Mouse (Mus musculus) embryonic facial prominence, embryonic 12.5 days (tissue): ENCODE data around the gene Fbxl14. TPM values are rescaled to one million over a fixed set of nuclear protein-coding genes. Genes with fewer than 3 reads are reported as not detected.
A peak's percentile ranks its signal among the peaks of the same experiment; 100 is the strongest.
"Not testable (repeated sequence)": the region's sequence is repeated elsewhere in the genome, so short reads cannot be mapped to it uniquely, and the experiment has no call there.

Source experiments
- ATAC-seq: fragments of 200-750 bp; cut with Nextera tagmentation; 2 replicates; pipeline ENCODE4 v1.8.0; 2017; ENCODE audit not compliant: insufficient number of reproducible peaks, insufficient read depth, low FRiP score, low TSS enrichment
- H3K27ac ChIP-seq: fragments of 300-500 bp; sonication (generic); 2 replicates; pipeline ENCODE4 v1.5.1; 2016; ENCODE audit warnings: mild to moderate bottlenecking
- H3K27me3 ChIP-seq: fragments of 300-500 bp; sonication (generic); 2 replicates; pipeline ENCODE4 v1.6.1; 2016; ENCODE audit warnings: mild to moderate bottlenecking, moderate library complexity
- H3K36me3 ChIP-seq: fragments of 300-500 bp; sonication (generic); 2 replicates; pipeline ENCODE4 v1.6.1; 2016; ENCODE audit warnings: mild to moderate bottlenecking
- H3K4me1 ChIP-seq: fragments of 300-500 bp; sonication (generic); 2 replicates; pipeline ENCODE4 v1.6.1; 2016
- H3K4me2 ChIP-seq: fragments of 300-500 bp; sonication (generic); replicated peaks from 2 replicates; pipeline ENCODE4 v1.6.1; 2016; ENCODE audit warnings: mild to moderate bottlenecking, moderate library complexity
- H3K4me3 ChIP-seq: fragments of 300-500 bp; sonication (generic); 2 replicates; pipeline ENCODE4 v1.5.1; 2016; ENCODE audit warnings: mild to moderate bottlenecking
- H3K9ac ChIP-seq: fragments of 300-500 bp; sonication (generic); 2 replicates; pipeline ENCODE4 v1.6.1; 2016; ENCODE audit warnings: mild to moderate bottlenecking, moderate library complexity
- H3K9me3 ChIP-seq: fragments of 300-500 bp; sonication (generic); 2 replicates; pipeline ENCODE4 v1.6.1; 2016; ENCODE audit warnings: mild to moderate bottlenecking, moderate library complexity
- WGBS: fragments of 180-500 bp; shearing (Covaris S2); methylation state at CpG from one replicate; pipeline ENCODE4 v1.1.7; 2016; 5-methylcytosine and 5-hydroxymethylcytosine counted together
- polyA plus RNA-seq: library from polyadenylated mRNA; unstranded; fragments of >200 nt; fragmentation: Nextera tagmentation; extraction: Ambion mirVana; gene quantifications from 2 replicates; pipeline ENCODE4 v1.2.1, GENCODE M21; 2016

Gene Fbxl14
- polyA plus RNA-seq, 1 experiment from 2014 or later, result 4.1 TPM

- Histone ChIP-seq H3K4me3 (no peak overlapping the region), H3K36me3 (no peaks in the 10 kb centered on the region), H3K9me3 (no peaks in the 10 kb centered on the region), H3K27ac (no peak overlapping the region), H3K4me2 (no peak overlapping the region), H3K4me1 (peaks cover 7% of the 10 kb centered on the region), H3K27me3 (no peaks in the 10 kb centered on the region), H3K9ac (no peak overlapping the region)
- 76% methylated on average over 3 of the region's 3 CpGs for WGBS
- ATAC-seq, result no peak
These were observed 6.8 kb upstream of the Fbxl14 start for GRCm38 (mm10) chr6:119472705-119473104.

DNA sequence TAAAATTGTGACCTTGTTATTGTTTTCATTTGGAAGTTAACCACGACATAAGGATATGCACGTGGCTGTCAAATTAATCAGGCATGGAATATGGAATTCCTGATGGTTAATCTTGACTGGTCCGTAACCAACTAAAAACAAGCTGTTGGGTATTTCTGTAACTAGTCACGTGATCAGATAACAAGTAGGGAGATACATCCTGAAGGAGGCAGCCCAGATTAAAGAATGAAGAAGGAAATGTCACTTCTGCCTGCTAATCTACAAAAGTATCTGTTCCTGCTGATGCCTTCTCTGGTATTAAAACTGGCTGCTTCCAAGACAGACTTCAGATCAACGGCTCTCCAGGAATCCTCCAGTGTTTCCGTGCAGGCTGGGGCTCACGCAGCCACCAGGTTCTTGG is 6.0 kb upstream of the Fbxl14 start:
- H3K9me3 ChIP-seq, result no peaks in the 10 kb centered on the region
- 76% methylated on average over 7 of the region's 7 CpGs for WGBS
- no peak overlapping the region for H3K4me2 ChIP-seq
- H3K36me3 ChIP-seq, result no peaks in the 10 kb centered on the region
- H3K27me3 ChIP-seq, result no peaks in the 10 kb centered on the region
- no peak overlapping the region for H3K9ac ChIP-seq
- no peak for ATAC-seq
- H3K4me1 ChIP-seq, result peaks cover 14% of the 10 kb centered on the region
- no peak overlapping the region for H3K27ac ChIP-seq
- H3K4me3 ChIP-seq, result no peak overlapping the region

GRCm38 (mm10) chr6:119473992-119474391 is 5.5 kb upstream of the Fbxl14 start:
- 65% methylated on average over 4 of the region's 4 CpGs for WGBS
- no peaks in the 10 kb centered on the region for H3K36me3 ChIP-seq
- H3K27ac ChIP-seq, result no peak overlapping the region
- no peak overlapping the region for H3K9ac ChIP-seq
- no peak for ATAC-seq
- no peak overlapping the region for H3K4me2 ChIP-seq
- H3K4me1 ChIP-seq, result peaks cover 16% of the 10 kb centered on the region
- no peak overlapping the region for H3K4me3 ChIP-seq
- no peaks in the 10 kb centered on the region for H3K27me3 ChIP-seq
- H3K9me3 ChIP-seq, result no peaks in the 10 kb centered on the region

- WGBS, result 88% methylated on average over 6 of the region's 6 CpGs
- H3K4me2 ChIP-seq, result no peak overlapping the region
- H3K36me3 ChIP-seq, result 0 out of 2 replicates have a peak, but pooled peaks cover 4% of the 10 kb centered on the region
- no peaks in the 10 kb centered on the region for H3K27me3 ChIP-seq
- peaks cover 22% of the 10 kb centered on the region for H3K4me1 ChIP-seq
- ATAC-seq, result no peak
- H3K4me3 ChIP-seq, result no peak overlapping the region
- H3K27ac ChIP-seq, result no peak overlapping the region
- no peaks in the 10 kb centered on the region for H3K9me3 ChIP-seq
- H3K9ac ChIP-seq, result no peak overlapping the region
These were observed 3.5 kb upstream of the Fbxl14 start for GRCm38 (mm10) chr6:119475988-119476387.

- H3K27me3 ChIP-seq, result no peaks in the 10 kb centered on the region
- H3K9ac ChIP-seq, result 0 out of 2 replicates have a peak overlapping the region, but pooled peaks have one; percentile 12
- WGBS, result 34% methylated on average over 13 of the region's 13 CpGs
- no peak overlapping the region for H3K4me3 ChIP-seq
- H3K36me3 ChIP-seq, result 0 out of 2 replicates have a peak, but pooled peaks cover 6% of the 10 kb centered on the region
- no peaks in the 10 kb centered on the region for H3K9me3 ChIP-seq
- H3K4me2 ChIP-seq, result peak overlapping the region; percentile 54; the same call in 1 of the 2 replicates
- no peak for ATAC-seq
- peak overlapping the region; percentile 97 for H3K27ac ChIP-seq
- peaks cover 34% of the 10 kb centered on the region for H3K4me1 ChIP-seq
These were observed 1.7 kb upstream of the Fbxl14 start for GRCm38 (mm10) chr6:119477686-119478310.

GRCm38 (mm10) chr6:119478560-119479342 is 717 bp upstream of the Fbxl14 start:
- no peaks in the 10 kb centered on the region for H3K9me3 ChIP-seq
- peak overlapping the region; percentile 54 for H3K4me2 ChIP-seq
- H3K27ac ChIP-seq, result peak overlapping the region; percentile 97
- ATAC-seq, result peak; percentile 89
- WGBS, result 1% methylated on average over 49 of the region's 49 CpGs
- peaks cover 42% of the 10 kb centered on the region for H3K4me1 ChIP-seq
- H3K27me3 ChIP-seq, result no peaks in the 10 kb centered on the region
- peak overlapping the region; percentile 80 for H3K9ac ChIP-seq
- peaks cover 10% of the 10 kb centered on the region; the same call in 1 of the 2 replicates for H3K36me3 ChIP-seq
- peak overlapping the region; percentile 87 for H3K4me3 ChIP-seq

- peak overlapping the region; percentile 97 for H3K27ac ChIP-seq
- H3K4me1 ChIP-seq, result peaks cover 51% of the 10 kb centered on the region
- no peak; the same call in 1 of the 2 replicates for ATAC-seq
These were observed 623 bp downstream of the Fbxl14 start for GRCm38 (mm10) chr6:119479876-119480705.

GRCm38 (mm10) chr6:119480706-119481331 is 1.4 kb downstream of the Fbxl14 start:
- Histone ChIP-seq H3K4me3 (peak overlapping the region; percentile 87), H3K27ac (peak overlapping the region; percentile 41; the same call in 1 of the 2 replicates), H3K4me2 (peak overlapping the region; percentile 100), H3K27me3 (no peaks in the 10 kb centered on the region), H3K9ac (peak overlapping the region; percentile 80), H3K9me3 (no peaks in the 10 kb centered on the region), H3K4me1 (peaks cover 55% of the 10 kb centered on the region), H3K36me3 (peaks cover 18% of the 10 kb centered on the region)
- no peak; the same call in 1 of the 2 replicates for ATAC-seq
- under 1% methylated on average over 33 of the region's 33 CpGs for WGBS

More at GRCm38 (mm10) chr6:119479876-119480705, 623 bp downstream of the Fbxl14 start:
- Histone ChIP-seq H3K4me2 (peak overlapping the region; percentile 100), H3K4me3 (peak overlapping the region; percentile 87), H3K9me3 (no peaks in the 10 kb centered on the region), H3K36me3 (peaks cover 18% of the 10 kb centered on the region), H3K27me3 (no peaks in the 10 kb centered on the region), H3K9ac (peak overlapping the region; percentile 80)
- under 1% methylated on average over 70 of the region's 70 CpGs for WGBS

GRCm38 (mm10) chr6:119481741-119482390 is 2.4 kb downstream of the Fbxl14 start:
- not testable (repeated sequence) for ATAC-seq, H3K9me3 ChIP-seq, H3K27ac ChIP-seq, H3K27me3 ChIP-seq
- H3K4me1 ChIP-seq, result peaks cover 59% of the 10 kb centered on the region
- peaks cover 18% of the 10 kb centered on the region for H3K36me3 ChIP-seq
- 5% methylated on average over 10 of the region's 10 CpGs for WGBS
- H3K4me2 ChIP-seq, result peak overlapping the region; percentile 100
- peak overlapping the region; percentile 87 for H3K4me3 ChIP-seq
- H3K9ac ChIP-seq, result peak overlapping the region; percentile 80

- peaks cover 49% of the 10 kb centered on the region for H3K4me1 ChIP-seq
- WGBS, result 43% methylated on average over 16 of the region's 16 CpGs
- H3K36me3 ChIP-seq, result peaks cover 18% of the 10 kb centered on the region
- no peak for ATAC-seq
- no peaks in the 10 kb centered on the region for H3K27me3 ChIP-seq
- peak overlapping the region; percentile 0; the same call in 1 of the 2 replicates for H3K9ac ChIP-seq
- no peaks in the 10 kb centered on the region for H3K9me3 ChIP-seq
- H3K27ac ChIP-seq, result no peak overlapping the region
- peak overlapping the region; percentile 21 for H3K4me3 ChIP-seq
- peak overlapping the region; percentile 100 for H3K4me2 ChIP-seq
These were observed 3.6 kb downstream of the Fbxl14 start for GRCm38 (mm10) chr6:119482958-119483600.
